Mouse (Mus musculus): ENCODE data around the gene Phf5a. TPM values are rescaled to one million over a fixed set of nuclear protein-coding genes. Genes with fewer than 3 reads are reported as not detected.

The Phf5a gene
- total RNA-seq, 2 experiments from 2014 or later, result 35.3 to 40.3 TPM

GRCm38 (mm10) chr15:81886795-81887550, 15.3 kb upstream of the Phf5a start:
- no peak for DNase-seq

DNA sequence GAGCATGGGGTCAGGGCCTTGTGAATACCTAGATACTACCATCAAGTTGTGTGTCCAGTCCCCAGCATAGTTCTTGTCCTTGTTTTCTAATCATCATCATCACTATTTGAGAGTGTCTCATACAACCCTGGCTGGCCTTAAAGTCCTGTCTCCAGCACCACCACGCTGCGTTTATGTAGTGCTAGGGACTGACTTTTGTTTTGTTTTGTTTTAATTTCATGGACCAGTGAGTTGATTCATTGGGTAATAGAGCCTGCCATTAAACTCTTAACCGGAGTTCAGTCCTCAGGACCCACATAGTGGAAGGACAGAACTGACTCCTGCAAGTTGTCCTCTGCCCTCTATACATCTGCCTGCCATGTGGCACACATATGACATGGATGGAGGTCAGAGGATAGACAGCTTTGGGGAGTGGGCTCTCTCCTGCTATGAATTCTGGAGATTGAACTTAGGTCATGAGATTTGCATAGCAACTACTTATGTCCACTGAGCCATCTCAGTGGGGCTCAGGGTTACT, 13.8 kb upstream of the Phf5a start:
- no peak for DNase-seq

DNA sequence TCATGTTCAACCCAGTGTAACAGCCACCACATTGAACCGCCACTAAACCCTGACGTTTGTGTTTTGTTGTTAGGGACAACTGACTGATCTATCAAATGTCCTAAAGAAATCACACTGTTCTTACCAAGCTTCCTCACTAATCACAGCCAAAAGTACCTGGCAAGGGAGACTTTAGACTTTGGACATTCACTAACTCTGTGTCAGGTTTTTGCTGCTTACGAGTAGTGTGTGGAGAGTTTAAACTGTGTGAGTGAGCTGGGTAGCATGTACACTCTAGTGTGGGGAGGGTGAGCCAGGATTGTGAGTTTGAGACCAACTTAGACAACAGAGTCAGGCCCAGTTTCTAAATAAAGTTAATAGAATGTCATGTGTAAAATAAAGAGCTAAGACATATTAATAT, 10.6 kb upstream of the Phf5a start:
- DNase-seq, result no peak

GRCm38 (mm10) chr15:81879531-81880401, 8.1 kb upstream of the Phf5a start:
- no peak for DNase-seq

GRCm38 (mm10) chr15:81872262-81873136, 788 bp upstream of the Phf5a start, which contains the start of gene Aco2:
Gene Aco2, plus strand, starts transcription at chr15:81872309.
- peak; percentile 98 for DNase-seq

DNA sequence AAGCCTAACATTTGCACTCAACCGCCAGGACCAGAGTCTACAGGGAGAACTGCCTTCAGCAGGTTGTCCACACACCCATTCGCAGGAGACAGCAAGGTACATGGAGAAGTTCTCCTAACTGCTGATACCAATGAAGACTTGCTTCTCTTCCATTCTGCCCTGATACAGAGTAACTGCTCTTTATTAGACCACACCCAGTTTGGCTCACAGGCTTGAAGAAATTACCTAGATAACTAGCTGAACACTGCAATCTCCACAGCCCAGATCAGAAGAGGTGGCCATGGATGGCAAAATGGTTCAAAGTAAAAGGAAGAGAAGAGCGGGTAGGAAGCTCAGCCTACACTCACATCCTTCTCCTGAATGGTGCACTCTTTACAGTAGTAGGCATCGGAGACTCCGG, 1.7 kb downstream of the Phf5a start:
- no peak for DNase-seq

DNA sequence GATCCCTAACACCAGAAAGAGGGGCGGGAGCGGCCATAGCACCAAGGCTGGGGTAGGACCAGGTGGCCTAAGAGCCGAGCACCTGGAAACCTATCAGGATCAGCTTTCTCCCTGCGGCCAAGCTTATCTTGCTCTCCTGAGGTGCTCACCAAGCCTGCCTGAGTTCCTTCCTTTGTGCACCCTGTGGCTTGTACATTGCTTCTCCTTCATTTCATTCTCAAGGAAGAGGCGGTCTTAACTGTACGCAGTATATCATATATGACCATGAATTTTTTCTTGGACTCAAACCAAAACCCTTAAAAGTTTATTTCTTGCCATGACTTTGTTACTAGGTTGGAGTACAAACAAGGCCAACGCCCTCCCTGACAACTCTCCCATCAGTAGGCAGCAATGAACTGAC, 7.5 kb downstream of the Phf5a start:
- no peak for DNase-seq

DNA sequence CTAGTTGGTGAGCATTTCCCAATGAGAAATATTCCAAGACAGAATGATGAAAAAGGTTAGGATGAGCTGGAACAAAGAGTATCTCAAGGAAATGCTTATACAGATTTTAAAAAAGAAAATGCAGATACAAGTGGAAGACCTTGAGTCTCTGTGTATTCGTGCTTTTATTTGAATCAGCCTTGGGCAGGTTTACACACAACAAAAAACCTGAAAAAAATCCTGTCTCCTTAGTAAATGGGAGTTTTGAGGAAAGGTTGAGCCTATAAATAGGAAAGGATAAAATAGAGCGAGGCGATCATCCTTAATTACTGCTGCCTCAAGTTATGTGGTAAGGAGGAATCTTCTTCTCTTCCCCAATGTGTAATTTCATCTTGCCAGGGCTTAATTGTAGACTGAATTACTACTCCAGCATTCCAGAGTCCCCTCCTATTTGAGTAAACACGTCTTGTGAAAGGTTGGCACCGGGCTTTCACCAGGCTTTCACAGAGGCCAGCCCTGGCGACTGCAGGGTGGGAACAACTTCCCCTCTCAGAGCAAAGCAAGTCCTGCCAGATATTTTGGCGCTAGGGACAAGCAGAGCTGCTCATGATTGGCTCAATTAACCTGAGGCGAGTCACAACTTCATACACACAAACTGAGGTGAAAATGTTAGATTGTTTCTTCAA, 11.1 kb downstream of the Phf5a start:
- no peak for DNase-seq

DNA sequence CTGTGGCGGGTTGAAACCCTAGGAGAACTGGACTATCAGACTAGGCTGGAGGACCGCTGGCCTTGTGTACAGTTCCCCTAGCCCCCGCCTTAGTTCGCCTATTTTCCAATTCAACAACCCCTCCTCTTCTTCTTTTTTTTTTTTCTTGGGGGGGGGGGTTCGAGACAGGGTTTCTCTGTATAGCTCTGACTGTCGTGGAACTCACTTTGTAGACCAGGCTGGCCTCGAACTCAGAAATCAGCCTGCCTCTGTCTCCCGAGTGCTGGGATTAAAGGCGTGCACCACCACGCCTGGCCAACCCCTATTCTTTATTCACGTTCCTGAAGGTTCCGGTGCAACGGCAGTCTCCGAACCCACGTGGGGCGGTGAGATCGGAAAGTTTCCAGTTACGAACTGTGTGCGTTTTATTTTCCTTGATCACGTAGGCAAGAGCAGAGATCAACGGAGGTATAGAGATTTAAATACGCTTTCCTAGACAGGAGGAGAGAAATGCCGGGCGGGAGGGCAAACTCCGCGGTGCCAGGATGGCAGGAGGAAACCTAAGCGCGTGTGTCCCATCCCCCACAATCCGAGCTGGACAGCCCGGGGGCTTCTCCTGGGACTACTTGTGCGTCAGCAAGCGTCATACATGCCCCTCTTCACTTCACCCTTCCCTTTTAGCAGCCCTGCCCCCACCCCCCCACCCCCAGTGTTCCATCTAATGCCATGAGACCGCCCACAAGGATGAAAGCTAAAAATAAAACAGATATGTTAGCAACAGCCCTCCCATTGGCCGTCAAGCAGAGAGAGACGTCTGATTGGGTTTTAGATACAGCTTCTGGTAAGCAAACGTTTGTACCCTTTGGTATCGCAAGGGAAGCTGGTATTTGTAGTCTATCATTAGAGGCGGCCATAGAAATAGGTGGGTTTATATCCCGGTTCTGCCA, 12.1 kb downstream of the Phf5a start:
- peak; percentile 88 for DNase-seq

- DNase-seq, result peak; percentile 68
Measured at GRCm38 (mm10) chr15:81858517-81859329, 13.0 kb downstream of the Phf5a start, which contains the start of gene Tob2. Gene Tob2, minus strand, starts transcription at chr15:81858796.

DNA sequence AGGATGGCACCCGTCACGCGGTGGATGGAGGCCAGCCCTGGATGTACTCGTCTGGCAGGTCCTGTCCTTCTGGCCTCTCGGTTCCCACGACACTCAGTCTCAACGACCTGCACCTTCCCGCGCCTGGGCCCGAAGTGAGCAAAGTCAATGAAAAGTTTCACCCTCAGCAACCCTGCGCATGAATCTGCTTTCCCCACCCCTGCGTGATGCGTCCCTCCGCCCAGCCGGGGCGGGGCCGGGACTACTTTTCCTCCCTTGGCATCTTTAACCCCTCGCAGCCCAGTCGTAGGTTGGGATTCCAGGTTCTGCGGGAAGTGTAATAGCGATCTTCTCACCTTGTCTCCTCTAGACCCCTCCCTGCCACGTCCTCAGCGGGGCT, 13.6 kb downstream of the Phf5a start:
- peak; percentile 93 for DNase-seq

GRCm38 (mm10) chr15:81857724-81858116, 14.0 kb downstream of the Phf5a start:
- no peak for DNase-seq

DNA sequence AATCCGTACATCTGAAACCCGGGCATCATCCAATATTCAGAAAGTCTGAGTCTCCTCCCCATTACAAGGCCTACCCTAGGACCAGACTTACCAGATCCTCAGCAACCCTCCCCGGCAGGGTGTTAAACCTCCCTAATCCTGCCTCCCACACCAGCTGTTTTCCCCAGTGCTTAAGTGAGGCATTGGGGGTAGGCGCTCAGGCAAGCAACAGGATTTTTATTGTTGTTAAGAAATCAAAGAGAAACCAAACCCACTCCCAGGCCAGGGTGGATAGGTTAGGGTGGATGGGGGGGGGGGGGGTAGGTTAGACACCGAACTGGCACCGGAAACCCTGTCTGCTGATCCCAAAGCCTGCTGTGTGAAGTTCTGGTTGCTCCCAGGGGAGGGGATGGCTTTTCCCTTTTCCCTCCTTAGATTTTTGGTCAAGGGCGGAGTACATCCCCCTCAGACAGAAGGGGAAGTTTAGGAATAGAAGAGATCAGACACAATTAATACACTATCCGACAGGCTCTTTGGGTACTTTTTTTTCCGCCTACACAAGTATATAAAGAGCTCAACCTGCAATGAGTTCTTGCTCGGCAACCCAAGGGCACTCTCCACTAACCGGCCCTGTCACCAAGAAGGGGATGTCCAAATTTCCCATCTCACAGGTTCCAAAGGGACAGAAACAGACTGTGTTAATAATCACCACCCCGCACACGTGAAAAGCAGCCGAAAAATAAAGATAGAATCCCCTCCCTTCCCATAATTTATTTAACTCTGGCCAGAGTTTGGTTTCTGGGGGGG, 14.6 kb downstream of the Phf5a start:
- no peak for DNase-seq

- DNase-seq, result peak; percentile 89
Measured at GRCm38 (mm10) chr15:81856030-81856790, 15.5 kb downstream of the Phf5a start.

GRCm38 (mm10) chr15:81853081-81853480, 18.6 kb downstream of the Phf5a start:
- no peak for DNase-seq

- DNase-seq, result no peak
Measured at GRCm38 (mm10) chr15:81852411-81853000, 19.2 kb downstream of the Phf5a start.

DNA sequence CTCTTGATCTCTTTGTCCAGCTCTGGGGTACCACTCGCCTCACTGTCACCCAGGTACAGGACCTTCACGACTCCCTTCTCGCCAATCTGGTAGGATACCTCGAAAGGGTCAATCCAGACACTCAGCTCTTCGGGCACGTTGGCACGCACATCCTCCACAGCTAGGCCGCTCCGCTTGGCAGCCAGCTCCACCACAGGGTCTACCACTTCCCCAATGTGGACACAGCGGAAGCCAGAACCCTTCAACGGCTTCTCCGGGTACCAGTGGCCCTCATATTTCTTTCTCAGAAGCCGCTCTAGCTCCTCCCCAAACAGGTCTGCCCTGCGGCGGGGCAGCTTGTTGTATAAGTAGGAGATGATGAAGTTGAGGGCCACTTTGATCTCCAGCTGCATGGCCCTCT, 20.3 kb downstream of the Phf5a start:
- no peak for DNase-seq
